Mouse (Mus musculus) heart, postnatal 0 days (tissue): ENCODE data around the gene Slc27a2. TPM values are rescaled to one million over a fixed set of nuclear protein-coding genes. Genes with fewer than 3 reads are reported as not detected.

Experiments used
- ATAC-seq: fragments of 200-750 bp; cut with Nextera tagmentation; 2 replicates; pipeline ENCODE4 v1.8.0; 2017; ENCODE audit warnings: low read depth, moderate number of reproducible peaks, moderate library complexity; ENCODE audit not compliant: insufficient read depth
- DNase-seq: peaks from one replicate; pipeline ENCODE4 v3.0.0-alpha.2; 2016; ENCODE audit warnings: low spot score
- H3K27ac ChIP-seq: fragments of 300-500 bp; sonication (generic); 2 replicates; pipeline ENCODE4 v1.5.1; 2014; ENCODE audit warnings: low read depth, mild to moderate bottlenecking
- H3K27me3 ChIP-seq: fragments of 300-500 bp; sonication (generic); 2 replicates; pipeline ENCODE4 v1.6.1; 2014; ENCODE audit warnings: low read length, mixed read lengths; ENCODE audit not compliant: control insufficient read depth, insufficient read depth
- H3K36me3 ChIP-seq: fragments of 300-500 bp; sonication (generic); replicated peaks from 2 replicates; pipeline ENCODE4 v1.6.1; 2014; ENCODE audit warnings: low read length, mixed read lengths; ENCODE audit not compliant: control insufficient read depth, insufficient read depth
- H3K4me1 ChIP-seq: fragments of 300-500 bp; sonication (generic); 2 replicates; pipeline ENCODE4 v1.6.1; 2014; ENCODE audit warnings: antibody characterized with exemption; ENCODE audit not compliant: control insufficient read depth, insufficient read depth
- H3K4me2 ChIP-seq: fragments of 300-500 bp; sonication (generic); 2 replicates; pipeline ENCODE4 v1.6.1; 2014; ENCODE audit warnings: low read depth, mild to moderate bottlenecking, low read length, moderate library complexity
- H3K4me3 ChIP-seq: fragments of 300-500 bp; sonication (generic); 2 replicates; pipeline ENCODE4 v1.5.1; 2014; ENCODE audit warnings: low read depth, low read length
- H3K9ac ChIP-seq: fragments of 300-500 bp; sonication (generic); replicated peaks from 2 replicates; pipeline ENCODE4 v1.6.1; 2014; ENCODE audit warnings: low read depth, low read length, mixed read lengths
- H3K9me3 ChIP-seq: fragments of 300-500 bp; sonication (generic); replicated peaks from 2 replicates; pipeline ENCODE4 v1.6.1; 2016; ENCODE audit warnings: low read length; ENCODE audit not compliant: control insufficient read depth
- CTCF ChIP-seq: IDR thresholded peaks from 2 replicates; pipeline ENCODE4 v1.5.1; 2016; ENCODE audit warnings: antibody characterized with exemption, control low read depth, low read depth
- EP300 ChIP-seq: IDR thresholded peaks from 2 replicates; pipeline ENCODE4 v1.6.1; 2016; ENCODE audit warnings: antibody characterized with exemption, low read depth
- WGBS: fragments of 180-500 bp; shearing (Covaris S2); extraction: QIAGEN DNeasy Blood & Tissue Kit; methylation state at CpG from one replicate; pipeline ENCODE4 v1.1.7; 2014; 5-methylcytosine and 5-hydroxymethylcytosine counted together
- polyA plus RNA-seq: library from polyadenylated mRNA; unstranded; fragments of >200 nt; fragmentation: Nextera tagmentation; extraction: Ambion mirVana; gene quantifications from 2 replicates; pipeline ENCODE4 v1.2.1, GENCODE M21; 2015
- total RNA-seq: library from RNA; depleted of rRNA; stranded (reverse); fragments of >200 nt; gene quantifications from 2 replicates; pipeline ENCODE4 v1.2.3, GENCODE M21; 2014; ENCODE audit warnings: low replicate concordance

The Slc27a2 gene
- total and polyA plus RNA-seq, 2 experiments from 2014 or later, result 0.14 TPM; not detected in 1

DNA sequence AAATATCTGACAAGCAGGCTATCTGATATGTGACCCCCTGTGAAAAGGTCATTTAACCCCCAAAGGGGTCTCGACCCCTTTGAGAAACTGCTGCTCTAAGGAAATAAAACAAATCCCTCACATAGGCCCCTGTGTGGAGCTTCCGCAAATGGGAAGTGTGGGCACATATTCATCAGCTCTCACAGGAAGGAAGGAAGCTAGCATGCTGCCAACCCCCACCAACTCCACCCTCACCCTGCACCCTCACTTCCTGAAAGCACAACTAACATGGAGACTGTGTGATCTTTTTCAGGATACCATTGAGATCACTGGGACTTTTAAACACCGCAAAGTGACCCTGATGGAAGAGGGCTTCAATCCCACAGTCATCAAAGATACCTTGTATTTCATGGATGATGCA is 35.3 kb downstream of the Slc27a2 start:
- 71% methylated on average over 3 of the region's 3 CpGs for WGBS
- H3K27me3 ChIP-seq, result no peaks in the 10 kb centered on the region
- no peaks in the 10 kb centered on the region for H3K36me3 ChIP-seq
- ATAC-seq (no peak), DNase-seq (no peak)
- H3K4me1 ChIP-seq, result no peaks in the 10 kb centered on the region
- H3K9me3 ChIP-seq, result no peaks in the 10 kb centered on the region
- no peak overlapping the region for H3K27ac ChIP-seq
- no peak overlapping the region for H3K4me3 ChIP-seq
- TF ChIP-seq CTCF, result no peak
- no peak for TF ChIP-seq EP300
- H3K9ac ChIP-seq, result no peak overlapping the region
- no peak overlapping the region for H3K4me2 ChIP-seq

- WGBS, result 87% methylated on average over 4 of the region's 4 CpGs
- Histone ChIP-seq H3K4me2 (no peak overlapping the region), H3K9me3 (no peaks in the 10 kb centered on the region), H3K27me3 (no peaks in the 10 kb centered on the region), H3K4me3 (no peak overlapping the region), H3K36me3 (no peaks in the 10 kb centered on the region), H3K27ac (no peak overlapping the region), H3K9ac (no peak overlapping the region), H3K4me1 (no peaks in the 10 kb centered on the region)
- TF ChIP-seq CTCF (no peak), EP300 (no peak)
- no peak for DNase-seq
- ATAC-seq, result no peak
Measured at GRCm38 (mm10) chr2:126591304-126591703, 39.1 kb downstream of the Slc27a2 start.

- H3K4me1 ChIP-seq, result no peaks in the 10 kb centered on the region
- WGBS, result 18% methylated on average over 26 of the region's 26 CpGs
- peak; percentile 69 for ATAC-seq
Measured at GRCm38 (mm10) chr2:126593831-126594610, 41.8 kb downstream of the Slc27a2 start.

GRCm38 (mm10) chr2:126596347-126597072 is 44.3 kb downstream of the Slc27a2 start:
- no peak for ATAC-seq

More at GRCm38 (mm10) chr2:126593831-126594610, 41.8 kb downstream of the Slc27a2 start:
- H3K9ac ChIP-seq, result peak overlapping the region; percentile 37
- TF ChIP-seq CTCF (peak; percentile 86), EP300 (no peak)
- H3K9me3 ChIP-seq, result no peaks in the 10 kb centered on the region
- H3K36me3 ChIP-seq, result no peaks in the 10 kb centered on the region
- H3K27ac ChIP-seq, result no peak overlapping the region
- peak overlapping the region; percentile 40 for H3K4me3 ChIP-seq
- no peaks in the 10 kb centered on the region for H3K27me3 ChIP-seq
- peak overlapping the region; percentile 66 for H3K4me2 ChIP-seq
- DNase-seq, result peak; percentile 73

GRCm38 (mm10) chr2:126597279-126598241 is 45.4 kb downstream of the Slc27a2 start:
- Histone ChIP-seq H3K36me3 (no peaks in the 10 kb centered on the region), H3K4me1 (no peaks in the 10 kb centered on the region), H3K27ac (peak overlapping the region; percentile 18; the same call in 1 of the 2 replicates), H3K9ac (no peak overlapping the region), H3K4me3 (no peak overlapping the region), H3K4me2 (peak overlapping the region; percentile 29), H3K27me3 (no peaks in the 10 kb centered on the region), H3K9me3 (no peaks in the 10 kb centered on the region)
- no peak for ATAC-seq
- no peak for DNase-seq
- WGBS, result 72% methylated on average over 20 of the region's 20 CpGs
- TF ChIP-seq EP300 (no peak), CTCF (no peak)

More at GRCm38 (mm10) chr2:126596347-126597072, 44.3 kb downstream of the Slc27a2 start:
- DNase-seq, result no peak
- Histone ChIP-seq H3K36me3 (no peaks in the 10 kb centered on the region), H3K4me2 (no peak overlapping the region), H3K4me3 (no peak overlapping the region), H3K27ac (peak overlapping the region; percentile 18; the same call in 1 of the 2 replicates), H3K27me3 (no peaks in the 10 kb centered on the region), H3K9ac (no peak overlapping the region), H3K4me1 (no peaks in the 10 kb centered on the region), H3K9me3 (no peaks in the 10 kb centered on the region)
- 90% methylated on average over 7 of the region's 7 CpGs for whole genome bisulfite sequencing
- TF ChIP-seq CTCF (no peak), EP300 (no peak)
